In the genomic region with DNA sequence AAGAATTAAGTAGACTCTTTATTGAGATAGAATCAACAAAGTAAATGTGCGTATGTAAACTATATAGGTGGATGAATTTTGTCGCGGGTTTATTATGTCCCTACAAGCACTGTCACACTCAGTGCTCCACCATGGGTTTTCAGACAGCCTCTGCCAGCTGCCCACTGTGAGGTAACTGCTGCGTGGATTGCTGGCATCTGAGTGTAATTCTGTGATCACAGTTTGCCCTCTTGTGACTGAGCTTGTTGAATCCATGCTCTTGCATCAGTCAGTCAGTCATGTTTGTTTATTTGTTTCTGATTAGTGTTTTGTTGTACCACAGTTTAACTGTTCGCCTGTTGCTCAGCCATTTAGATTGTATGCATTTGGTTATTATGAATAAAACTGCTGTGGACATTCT, we compare ENCODE assay signal across 22 mouse cellular contexts. TPM values are rescaled to one million over a fixed set of nuclear protein-coding genes. Genes with fewer than 3 reads are reported as not detected.
DNase-seq lines count a peak whose midpoint lies in the region; ATAC-seq and TF ChIP-seq lines count a peak whose summit lies in the region.
"Had no signal": no experiment of that assay in that cellular context is flagged by ENCODE, and none has a peak within 500 bp of the region (broad histone marks: within the 10 kb centered on the region; RNA-seq: fewer than 3 reads in every experiment).

No protein-coding gene starts in this region.

- no peak overlapping the region for H3K9ac ChIP-seq in hindbrain, postnatal 0 days (replicated peaks; ENCODE audit: low read length)
- no peak overlapping the region for H3K9ac ChIP-seq in CH12.LX (ENCODE audit: insufficient read depth, low read depth)
- H3K9ac ChIP-seq: embryonic facial prominence, embryonic 15.5 days; hindbrain, embryonic 13.5 days; liver, embryonic 13.5 days; midbrain, embryonic 13.5 days; stomach, embryonic 15.5 days had no signal

- no peak for TF ChIP-seq POLR2A in CH12.LX (IDR thresholded peaks at IDR 0.05; ENCODE audit: low read depth, low read length)

- H3K4me1 ChIP-seq in hindbrain, postnatal 0 days (ENCODE audit: insufficient read depth, low read length), result no peaks in the 10 kb centered on the region
- no peaks in the 10 kb centered on the region for H3K4me1 ChIP-seq in hindbrain, embryonic 10.5 days (replicated peaks)
- peaks cover 0 to 52% of the 10 kb centered on the region in 2 experiments; a peak in 3 of 4 replicates for H3K4me1 ChIP-seq in CH12.LX (ENCODE audit: control insufficient read depth in 1 of 2, insufficient read depth in 2 of 2)
- H3K4me1 ChIP-seq: embryonic facial prominence, embryonic 15.5 days; forebrain, embryonic 10.5 days; hindbrain, embryonic 13.5 days; liver, embryonic 13.5 days; midbrain, embryonic 13.5 days; stomach, embryonic 15.5 days had no signal

- no peak for TF ChIP-seq EP300 in CH12.LX (IDR thresholded peaks at IDR 0.05; ENCODE audit: low read length)

- dilution Hi-C loops in CH12.LX (cut with MboI; ENCODE audit: extremely low pct_ligation_motif_present, extremely low pct_unique_long_range_greater_than_20kb, low sequenced_read_pairs), result no loop called here

- no peaks in the 10 kb centered on the region for H3K9me3 ChIP-seq in hindbrain, postnatal 0 days (ENCODE audit: low read length)
- no peaks in the 10 kb centered on the region for H3K9me3 ChIP-seq in hindbrain, embryonic 10.5 days
- no peaks in the 10 kb centered on the region for H3K9me3 ChIP-seq in CH12.LX (replicated peaks; ENCODE audit: low read length)
- H3K9me3 ChIP-seq: embryonic facial prominence, embryonic 15.5 days; forebrain, embryonic 10.5 days; G1E; hindbrain, embryonic 13.5 days; liver, embryonic 13.5 days; midbrain, embryonic 13.5 days; stomach, embryonic 15.5 days had no signal

- intact Hi-C loops in left cerebral cortex, postnatal 10 days (cut with DNase I), result no loop called here

- no peak for TF ChIP-seq CTCF in hindbrain, postnatal 0 days (IDR thresholded peaks at IDR 0.05; ENCODE audit: low read depth)
- TF ChIP-seq CTCF in CH12.LX (conservative IDR thresholded peaks at IDR 0.05 in 1 of 2, IDR thresholded peaks at IDR 0.05 in 1 of 2; ENCODE audit: low read depth in 2 of 2, low read length in 2 of 2), result peak in 1 of 2 experiments; percentile 26; a peak in 1 of 4 replicates

- peaks cover 3% of the 10 kb centered on the region; the same call in 1 of the 2 replicates for H3K79me2 ChIP-seq in CH12.LX (replicated peaks; ENCODE audit: control insufficient read depth, extremely low read depth, insufficient read depth, poor library complexity, severe bottlenecking)

- peaks cover 4% of the 10 kb centered on the region; the same call in 1 of the 2 replicates for H3K36me3 ChIP-seq in hindbrain, postnatal 0 days (ENCODE audit: insufficient read depth, low read length)
- peaks cover 9% of the 10 kb centered on the region for H3K36me3 ChIP-seq in hindbrain, embryonic 10.5 days
- H3K36me3 ChIP-seq in CH12.LX (replicated peaks in 1 of 2; ENCODE audit: control insufficient read depth in 1 of 2, insufficient read depth in 1 of 2, low read length in 1 of 2), result peaks cover 24 to 54% of the 10 kb centered on the region in 2 experiments
- H3K36me3 ChIP-seq: embryonic facial prominence, embryonic 15.5 days; stomach, embryonic 15.5 days had no signal

- DNase-seq in hindbrain, postnatal 0 days (ENCODE audit: low spot score), result peak; percentile 33
- no peak for DNase-seq in hindbrain, embryonic 10.5 days (ENCODE audit: low spot score)
- no peak for DNase-seq in CH12.LX (ENCODE audit: extremely low read depth)
- peak; percentile 48 for DNase-seq in cerebellum, adult 11 months
- DNase-seq in cerebellum, postnatal 14 days, result peak; percentile 73 to 80
- DNase-seq in right cerebral cortex, adult 18-20 months, result no peak
- no peak for DNase-seq in left cerebral cortex, postnatal 10 days (ENCODE audit: extremely low spot score in 1 of 2, low spot score in 2 of 2)
- DNase-seq: adrenal gland, adult 8-10 months; embryo, embryonic 11 days; gastrocnemius, postnatal 10 days; heart, adult 18-20 months; kidney, postnatal 10 days; liver, embryonic 13.5 days; thymus, adult 2 months had no signal

- no peaks in the 10 kb centered on the region for H3K27me3 ChIP-seq in hindbrain, postnatal 0 days (ENCODE audit: insufficient read depth, low read length)
- no peaks in the 10 kb centered on the region for H3K27me3 ChIP-seq in hindbrain, embryonic 10.5 days (ENCODE audit: insufficient read depth, poor library complexity, severe bottlenecking)
- no peaks in the 10 kb centered on the region for H3K27me3 ChIP-seq in CH12.LX (replicated peaks)
- H3K27me3 ChIP-seq: embryonic facial prominence, embryonic 15.5 days; hindbrain, embryonic 13.5 days; liver, embryonic 13.5 days; midbrain, embryonic 13.5 days; stomach, embryonic 15.5 days had no signal

- H3K4me2 ChIP-seq in hindbrain, postnatal 0 days (ENCODE audit: low read depth, low read length), result no peak overlapping the region
- no peak overlapping the region for H3K4me2 ChIP-seq in CH12.LX (ENCODE audit: insufficient read depth, low read depth, poor library complexity, severe bottlenecking)
- H3K4me2 ChIP-seq: embryonic facial prominence, embryonic 15.5 days; hindbrain, embryonic 13.5 days; liver, embryonic 13.5 days; midbrain, embryonic 13.5 days; stomach, embryonic 15.5 days had no signal

- ATAC-seq in hindbrain, postnatal 0 days, result 0 out of 2 replicates have a peak, but pooled peaks have one; percentile 29
- ATAC-seq: intestine, postnatal 0 days; midbrain, embryonic 13.5 days had no signal

- H3K27ac ChIP-seq in hindbrain, postnatal 0 days, result no peak overlapping the region
- no peak overlapping the region for H3K27ac ChIP-seq in hindbrain, embryonic 10.5 days
- 0 out of 2 replicates have a peak overlapping the region, but pooled peaks have one; percentile 28 for H3K27ac ChIP-seq in CH12.LX (ENCODE audit: insufficient read depth, low read depth)
- H3K27ac ChIP-seq: embryonic facial prominence, embryonic 15.5 days; forebrain, embryonic 10.5 days; hindbrain, embryonic 13.5 days; liver, embryonic 13.5 days; midbrain, embryonic 13.5 days; stomach, embryonic 15.5 days had no signal

- H3K4me3 ChIP-seq in hindbrain, postnatal 0 days (ENCODE audit: low read length), result no peak overlapping the region
- no peak overlapping the region for H3K4me3 ChIP-seq in hindbrain, embryonic 10.5 days
- H3K4me3 ChIP-seq in CH12.LX (replicated peaks in 1 of 3; ENCODE audit: low read depth in 2 of 3, low read length in 2 of 3, poor library complexity in 1 of 3), result no peak overlapping the region
- H3K4me3 ChIP-seq: embryonic facial prominence, embryonic 15.5 days; forebrain, embryonic 10.5 days; hindbrain, embryonic 13.5 days; liver, embryonic 13.5 days; midbrain, embryonic 13.5 days; myocyte; stomach, embryonic 15.5 days had no signal

- 75% methylated on average over 5 of the region's 5 CpGs for WGBS in hindbrain, postnatal 0 days
- 86% methylated on average over 5 of the region's 5 CpGs for WGBS in hindbrain, embryonic 10.5 days

- in situ Hi-C loops in CH12.LX (cut with MboI; ENCODE audit: low pct_ligation_motif_present, low pct_unique_long_range_greater_than_20kb, low sequenced_read_pairs), result loop anchor here (25.0 kb wide), 1 partner anchor 109 kb away; no protein-coding TSS in a partner anchor

- TF ChIP-seq RAD21 in CH12.LX (IDR thresholded peaks at IDR 0.05; ENCODE audit: low read depth, low read length), result peak; percentile 9

TF ChIP-seq in CH12.LX, 34 proteins besides CTCF, POLR2A, EP300 and RAD21:
- TF ChIP-seq SMC3 (IDR thresholded peaks at IDR 0.05; ENCODE audit: low read depth, low read length) (peak; percentile 8; the same call in 1 of the 2 replicates), BHLHE40 (IDR thresholded peaks at IDR 0.05; ENCODE audit: low read depth, low read length) (no peak)

RNA-seq across cellular contexts. Expression of gene Lyst, which starts 31.3 kb away (rescaled TPM):
- total RNA-seq in hindbrain, postnatal 0 days (2014; rRNA removed), result 12.7 and 14.8 TPM in 2 replicates
- 3.7 and 5.7 TPM in 2 replicates for polyA plus RNA-seq in hindbrain, postnatal 0 days (2015; fragmentation: Nextera tagmentation; extraction: Ambion mirVana)
- 3.3 and 4.0 TPM in 2 replicates for polyA plus RNA-seq in hindbrain, embryonic 10.5 days (2016; fragmentation: Nextera tagmentation; extraction: Ambion mirVana)
- total RNA-seq in CH12.LX (2012; rRNA removed) (33.1 and 38.1 TPM in 2 replicates), CH12.LX (2014; rRNA removed) (31.2 and 34.8 TPM in 2 replicates)
- polyA plus RNA-seq in CH12.LX (2012; ENCODE audit: insufficient read length, low read depth), result 48.7 and 61.1 TPM in 2 replicates
- total RNA-seq in left cerebral cortex, postnatal 10 days (2021), result 10 to 100 TPM; 29.5 to 30.5 TPM

Comparison
In these comparisons a context has a peak if more than half of its experiments do, and no peak if none do; other contexts are left out.
1. DNase-seq: peak in hindbrain, postnatal 0 days (single experiment), cerebellum, adult 11 months (single experiment) and cerebellum, postnatal 14 days (2 of 2); none in hindbrain, embryonic 10.5 days (single experiment), CH12.LX (single experiment), right cerebral cortex, adult 18-20 months (single experiment) and left cerebral cortex, postnatal 10 days (0 of 2).